Mouse (Mus musculus) left cerebral cortex, postnatal 10 days (tissue): ENCODE measurements around the gene Coq8b. TPM values are rescaled to one million over a fixed set of nuclear protein-coding genes. Genes with fewer than 3 reads are reported as not detected.
"Not testable (repeated sequence)": the region's sequence is repeated elsewhere in the genome, so short reads cannot be mapped to it uniquely, and the experiment has no call there.

ENCODE experiments used
- DNase-seq, 2 experiments: peaks; one replicate each; pipeline ENCODE4 v3.0.0; 2021 to 2022; ENCODE audit warnings: low spot score in 2 of 2, mixed read lengths in 1 of 2; ENCODE audit errors: extremely low spot score in 1 of 2
- intact Hi-C: fragments of 180-260 bp; cut with DNase I; formaldehyde crosslinking; loops from one replicate; pipeline ENCODE4 v1.15.1; 2025
- total RNA-seq, 2 experiments: library from RNA; stranded (reverse); gene quantifications; 2 replicates each; pipeline ENCODE4 v1.2.3; 2021

Coq8b gene
- total RNA-seq, 2 experiments from 2014 or later: 28.3 TPM

GRCm38 (mm10) chr7:27227676-27228075 is 5.1 kb upstream of the Coq8b start:
- DNase-seq: no peak
- intact Hi-C loops: no loop called here

DNA sequence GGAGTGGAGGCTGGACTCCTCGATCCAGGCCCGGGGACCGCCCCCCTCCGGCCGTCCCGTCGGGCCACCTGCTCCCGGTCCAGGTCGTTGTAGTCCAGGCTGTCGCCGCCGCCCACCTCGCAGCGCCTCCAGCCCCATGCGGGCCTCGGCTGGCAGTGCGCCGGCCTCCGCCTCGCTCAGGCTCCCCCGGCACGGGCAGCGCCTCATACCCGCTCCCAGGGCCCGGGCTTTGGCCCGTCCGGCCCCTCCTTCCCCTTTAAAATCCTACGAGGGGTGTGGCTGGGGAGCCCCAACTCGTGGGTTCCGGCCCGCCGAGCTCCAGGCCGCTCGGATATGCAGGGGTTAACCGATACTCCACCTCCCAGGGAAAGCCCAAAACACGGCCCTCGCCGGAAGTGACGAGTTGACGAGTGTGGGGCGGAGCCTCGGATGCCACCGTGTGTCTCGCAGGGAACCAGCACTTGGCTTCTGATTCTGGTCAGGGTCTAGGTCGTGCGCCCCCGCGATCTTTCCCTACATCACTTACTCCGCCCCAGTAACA is 4.5 kb upstream of the Coq8b start, which contains the start of gene Itpkc:
Gene Itpkc, minus strand, starts transcription at position 381 of the 541 bp plus-strand sequence.
- DNase-seq: peak; percentile 91 to 96
- intact Hi-C loops: no loop called here

- DNase-seq: no peak
- intact Hi-C loops: no loop called here
Measured at GRCm38 (mm10) chr7:27228865-27229264, 4.0 kb upstream of the Coq8b start.

GRCm38 (mm10) chr7:27230781-27231180 is 2.0 kb upstream of the Coq8b start:
- no peak for DNase-seq
- intact Hi-C loops: no loop called here

DNA sequence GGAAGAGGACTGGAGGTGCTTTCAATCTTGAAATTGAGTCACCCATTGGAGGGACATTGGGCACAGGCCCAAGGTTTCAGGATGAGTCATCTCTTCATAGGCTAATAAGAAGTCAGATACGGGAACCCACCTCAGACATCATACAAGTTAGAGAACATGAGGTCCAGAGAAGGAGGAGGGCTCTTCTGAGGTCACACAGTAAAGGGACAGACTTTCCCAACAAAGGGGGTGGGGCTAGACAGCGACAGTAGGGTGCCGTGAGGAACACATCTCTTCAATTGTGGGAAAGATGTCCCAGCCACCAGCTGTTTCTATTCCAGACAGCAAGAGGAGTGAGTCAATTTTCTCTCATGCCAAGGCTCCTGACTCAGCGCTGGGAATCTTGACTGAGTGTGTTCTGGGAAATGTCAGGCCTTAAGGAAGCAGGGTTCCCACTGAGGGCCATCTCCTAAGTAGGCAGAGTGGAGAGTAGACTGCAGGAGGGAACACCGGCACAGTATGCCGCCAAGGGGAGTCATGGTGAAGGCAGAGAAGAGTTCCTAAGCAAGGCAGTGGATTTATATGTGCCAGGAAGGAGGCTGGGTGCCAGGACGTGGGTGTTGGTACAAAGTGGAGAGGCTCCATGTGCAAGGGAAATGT is 1.0 kb upstream of the Coq8b start:
- peak; percentile 55 to 59 for DNase-seq
- intact Hi-C loops: no loop called here

DNA sequence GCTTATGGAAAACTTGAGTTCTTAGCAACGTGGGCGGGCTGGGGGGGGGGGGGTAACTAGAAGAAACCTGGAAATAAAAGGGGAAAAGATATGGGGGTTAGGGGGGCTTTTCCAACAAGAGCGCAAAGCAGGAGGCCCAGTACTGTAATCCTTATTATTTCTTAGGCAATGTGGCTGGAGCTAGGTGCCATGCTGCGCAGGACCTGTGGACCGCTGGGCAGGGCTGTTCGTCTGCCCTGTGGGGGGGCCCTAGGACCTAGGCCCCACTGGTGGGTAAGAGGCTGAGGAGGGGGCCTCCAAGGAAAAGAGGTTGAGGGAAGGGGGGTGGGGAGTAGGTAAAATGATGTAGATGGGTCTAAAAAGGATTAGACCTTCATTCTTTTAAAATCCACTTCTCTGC is 477 bp downstream of the Coq8b start:
- DNase-seq: no peak
- intact Hi-C loops: no loop called here

DNA sequence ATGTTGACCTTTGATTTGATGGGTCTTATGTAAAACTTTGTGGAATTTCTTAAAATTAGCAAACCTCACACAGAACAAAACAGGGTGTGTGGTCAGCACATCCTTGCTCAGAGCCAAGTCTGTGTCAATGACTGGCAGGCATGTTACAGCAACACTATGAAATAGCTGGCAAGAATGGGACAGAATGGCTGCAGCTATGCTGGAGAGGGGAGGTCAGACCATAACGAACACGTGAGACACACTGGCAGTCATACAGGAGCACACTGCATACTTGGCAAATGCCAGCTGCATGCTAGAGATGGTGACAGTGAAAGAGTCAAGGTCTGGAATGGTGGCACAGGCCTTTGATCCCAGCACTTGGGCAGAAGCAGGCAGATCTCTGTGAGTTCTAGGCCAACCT is 2.9 kb downstream of the Coq8b start:
- intact Hi-C loops: no loop called here
- no peak for DNase-seq

- intact Hi-C loops: no loop called here
- DNase-seq: no peak
Measured at GRCm38 (mm10) chr7:27237527-27237926, 4.7 kb downstream of the Coq8b start.

- intact Hi-C loops: no loop called here
Measured at GRCm38 (mm10) chr7:27238568-27238967, 5.7 kb downstream of the Coq8b start.

DNA sequence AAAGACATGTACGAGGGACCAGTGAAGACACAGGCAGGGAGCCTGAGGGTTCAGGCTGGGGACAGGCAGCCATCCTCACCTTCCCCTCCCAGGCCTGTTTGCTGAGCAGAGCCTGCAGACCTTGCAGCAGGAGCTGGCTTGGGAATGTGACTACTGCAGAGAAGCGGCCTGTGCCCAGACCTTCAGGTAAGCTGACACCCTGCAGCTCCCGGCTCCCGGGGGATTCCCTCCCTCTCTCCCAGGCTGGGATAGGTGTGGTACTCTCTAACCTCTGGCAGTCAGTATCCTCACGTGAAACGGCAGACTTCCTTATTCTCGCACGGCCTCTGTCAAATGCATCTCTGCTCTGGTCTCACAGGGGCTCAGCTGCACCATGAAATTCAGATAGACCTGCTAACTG is 10.4 kb downstream of the Coq8b start:
- DNase-seq: no peak
- intact Hi-C loops: no loop called here

More at GRCm38 (mm10) chr7:27238568-27238967, 5.7 kb downstream of the Coq8b start:
- no peak for DNase-seq

GRCm38 (mm10) chr7:27244088-27244487 is 11.3 kb downstream of the Coq8b start:
- DNase-seq, intact Hi-C loops: not testable (repeated sequence)

- intact Hi-C loops: no loop called here
- no peak for DNase-seq
Measured at GRCm38 (mm10) chr7:27249146-27249545, 16.3 kb downstream of the Coq8b start.

GRCm38 (mm10) chr7:27249928-27250327 is 17.1 kb downstream of the Coq8b start:
- intact Hi-C loops: no loop called here
- no peak for DNase-seq

GRCm38 (mm10) chr7:27251946-27252345 is 19.1 kb downstream of the Coq8b start:
- no peak for DNase-seq
- intact Hi-C loops: no loop called here

- intact Hi-C loops: no loop called here
- DNase-seq: no peak
Measured at GRCm38 (mm10) chr7:27255721-27256120, 22.9 kb downstream of the Coq8b start.

DNA sequence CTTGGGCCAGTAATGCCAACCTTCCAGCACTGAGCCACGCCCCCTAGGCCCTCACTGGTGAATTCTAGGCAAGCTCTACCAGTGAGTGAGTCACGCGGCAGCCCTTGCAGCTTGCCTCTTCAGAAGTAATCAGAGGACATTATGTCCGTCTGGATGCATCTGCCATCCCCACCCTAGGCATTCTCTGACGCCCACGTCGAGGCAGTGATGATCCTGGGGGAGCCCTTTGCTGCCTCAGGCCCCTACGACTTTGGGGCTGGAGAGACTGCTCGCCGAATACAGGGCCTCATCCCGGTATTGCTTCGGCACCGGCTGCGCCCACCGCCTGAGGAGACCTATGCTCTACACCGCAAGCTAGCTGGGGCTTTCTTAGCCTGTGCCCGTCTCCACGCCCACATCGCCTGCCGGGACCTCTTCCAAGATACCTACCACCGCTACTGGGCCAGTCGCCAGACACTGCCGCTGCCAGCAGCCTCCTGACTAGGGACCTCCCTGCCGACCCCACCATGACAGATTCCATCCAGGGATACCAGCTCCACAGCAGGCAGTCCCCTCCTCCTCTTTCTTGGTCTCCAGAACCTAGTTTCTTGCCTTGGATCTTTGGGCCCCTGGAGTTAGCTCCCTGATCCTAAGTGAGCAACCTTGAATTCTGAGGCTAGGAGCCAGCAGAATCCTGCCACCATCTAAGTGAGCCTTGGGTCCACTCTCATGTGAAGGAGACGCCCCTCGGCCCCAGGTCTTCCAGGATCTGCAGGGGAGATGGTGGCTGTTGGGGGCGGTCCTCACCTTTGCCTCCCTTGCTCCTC is 24.4 kb downstream of the Coq8b start:
- intact Hi-C loops: no loop called here
- peak; percentile 56 to 85 for DNase-seq

DNA sequence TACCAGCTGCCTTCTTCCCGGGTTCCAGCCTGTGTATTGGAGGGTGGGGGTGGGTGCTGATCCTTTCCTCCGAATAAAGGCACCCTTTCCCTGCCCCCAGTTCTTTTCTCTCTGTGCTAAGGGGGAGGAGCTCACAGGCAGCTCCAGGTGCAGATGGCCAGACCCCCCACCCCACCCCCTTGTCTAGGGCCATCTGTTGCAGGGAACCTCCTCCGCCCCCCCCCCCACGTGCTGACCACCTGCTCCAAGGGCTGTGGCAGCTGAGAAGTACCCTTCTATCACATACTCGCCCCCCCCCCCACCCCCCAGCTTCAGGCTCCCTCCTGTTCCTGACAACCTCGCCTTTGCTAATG is 25.0 kb downstream of the Coq8b start:
- intact Hi-C loops: no loop called here
- DNase-seq: peak in 1 of 2 experiments; percentile 59

GRCm38 (mm10) chr7:27258205-27258899 is 25.5 kb downstream of the Coq8b start, which contains the start of gene Numbl:
TSS of gene Numbl (plus strand) at chr7:27258433.
- intact Hi-C loops: no loop called here
- peak; percentile 80 to 96 for DNase-seq

- peak in 1 of 2 experiments; percentile 62 for DNase-seq
- intact Hi-C loops: no loop called here
Measured at GRCm38 (mm10) chr7:27259271-27259721, 26.5 kb downstream of the Coq8b start.
